Mouse (Mus musculus) right cerebral cortex, postnatal 10 days (tissue): Measurements from ENCODE around the gene Kmt2a.
A peak's percentile ranks its signal among the peaks of the same experiment; 100 is the strongest.

ENCODE experiments used
- DNase-seq, 2 experiments: peaks; one replicate each; pipeline ENCODE4 v3.0.0; 2021; ENCODE audit warnings: low spot score in 2 of 2

Gene Kmt2a

GRCm38 (mm10) chr9:44881221-44881871, at the start of gene Kmt2a:
TSS of gene Kmt2a (minus strand) at chr9:44881296.
- peak; percentile 97 to 98 for DNase-seq

GRCm38 (mm10) chr9:44921543-44921942, 40.4 kb upstream of the Kmt2a start:
- DNase-seq, result no peak

- DNase-seq, result peak; percentile 65 to 78
Measured at GRCm38 (mm10) chr9:44921123-44921468, 40.0 kb upstream of the Kmt2a start.

- DNase-seq, result peak; percentile 88 to 92
Measured at GRCm38 (mm10) chr9:44920374-44921122, 39.5 kb upstream of the Kmt2a start, which contains the start of gene Atp5l. TSS of gene Atp5l (minus strand) at chr9:44920742.

GRCm38 (mm10) chr9:44919606-44920005, 38.5 kb upstream of the Kmt2a start:
- no peak for DNase-seq

- peak in 1 of 2 experiments; percentile 47 for DNase-seq
Measured at GRCm38 (mm10) chr9:44916196-44916595, 35.1 kb upstream of the Kmt2a start.

GRCm38 (mm10) chr9:44914706-44915105, 33.6 kb upstream of the Kmt2a start:
- no peak for DNase-seq

GRCm38 (mm10) chr9:44911365-44911764, 30.3 kb upstream of the Kmt2a start:
- DNase-seq, result no peak

- peak; percentile 50 to 71 for DNase-seq
Measured at GRCm38 (mm10) chr9:44905620-44906019, 24.5 kb upstream of the Kmt2a start.

GRCm38 (mm10) chr9:44904964-44905363, 23.9 kb upstream of the Kmt2a start:
- peak; percentile 73 to 81 for DNase-seq

- DNase-seq, result no peak
Measured at GRCm38 (mm10) chr9:44903856-44904255, 22.8 kb upstream of the Kmt2a start.

- no peak for DNase-seq
Measured at GRCm38 (mm10) chr9:44900402-44900801, 19.3 kb upstream of the Kmt2a start.

- DNase-seq, result no peak
Measured at GRCm38 (mm10) chr9:44899716-44900115, 18.6 kb upstream of the Kmt2a start.

GRCm38 (mm10) chr9:44897024-44897423, 15.9 kb upstream of the Kmt2a start:
- DNase-seq, result no peak

- no peak for DNase-seq
Measured at GRCm38 (mm10) chr9:44892664-44893063, 11.6 kb upstream of the Kmt2a start.

GRCm38 (mm10) chr9:44891210-44891609, 10.1 kb upstream of the Kmt2a start:
- DNase-seq, result no peak

- DNase-seq, result no peak
Measured at GRCm38 (mm10) chr9:44890122-44890521, 9.0 kb upstream of the Kmt2a start.

- DNase-seq, result no peak
Measured at GRCm38 (mm10) chr9:44888114-44888624, 7.1 kb upstream of the Kmt2a start.

GRCm38 (mm10) chr9:44882981-44883569, 2.0 kb upstream of the Kmt2a start:
- peak; percentile 72 to 80 for DNase-seq

GRCm38 (mm10) chr9:44882436-44882980, 1.4 kb upstream of the Kmt2a start:
- DNase-seq, result peak; percentile 68 to 77

GRCm38 (mm10) chr9:44881941-44882435, 892 bp upstream of the Kmt2a start:
- peak; percentile 89 to 91 for DNase-seq
